Mouse (Mus musculus) adrenal gland, postnatal 36 days (tissue): ENCODE results near the gene Rnf39. TPM values are rescaled to one million over a fixed set of nuclear protein-coding genes. Genes with fewer than 3 reads are reported as not detected.
A peak's percentile ranks its signal among the peaks of the same experiment; 100 is the strongest.

Experiments
- DNase-seq, 2 experiments: peaks; one replicate each; pipeline ENCODE4 v3.0.0; 2021; ENCODE audit warnings: mixed read lengths in 1 of 2
- total RNA-seq, 2 experiments: library from RNA; stranded (reverse); gene quantifications; 2 replicates each; pipeline ENCODE4 v1.2.3; 2021

The Rnf39 gene
- total RNA-seq, 2 experiments from 2014 or later: 0.16 TPM; not detected in 1

GRCm38 (mm10) chr17:36942391-36942790, 327 bp upstream of the Rnf39 start:
- DNase-seq: peak; percentile 20 to 58

- no peak for DNase-seq
These were observed 973 bp downstream of the Rnf39 start for GRCm38 (mm10) chr17:36943691-36944090.

- no peak for DNase-seq
These were observed 1.5 kb downstream of the Rnf39 start for GRCm38 (mm10) chr17:36944121-36944775.

- peak; percentile 81 to 82 for DNase-seq
These were observed 4.5 kb downstream of the Rnf39 start for GRCm38 (mm10) chr17:36947051-36947819.

GRCm38 (mm10) chr17:36948286-36948685, 5.6 kb downstream of the Rnf39 start:
- DNase-seq: no peak

GRCm38 (mm10) chr17:36949265-36949664, 6.5 kb downstream of the Rnf39 start:
- DNase-seq: no peak

DNA sequence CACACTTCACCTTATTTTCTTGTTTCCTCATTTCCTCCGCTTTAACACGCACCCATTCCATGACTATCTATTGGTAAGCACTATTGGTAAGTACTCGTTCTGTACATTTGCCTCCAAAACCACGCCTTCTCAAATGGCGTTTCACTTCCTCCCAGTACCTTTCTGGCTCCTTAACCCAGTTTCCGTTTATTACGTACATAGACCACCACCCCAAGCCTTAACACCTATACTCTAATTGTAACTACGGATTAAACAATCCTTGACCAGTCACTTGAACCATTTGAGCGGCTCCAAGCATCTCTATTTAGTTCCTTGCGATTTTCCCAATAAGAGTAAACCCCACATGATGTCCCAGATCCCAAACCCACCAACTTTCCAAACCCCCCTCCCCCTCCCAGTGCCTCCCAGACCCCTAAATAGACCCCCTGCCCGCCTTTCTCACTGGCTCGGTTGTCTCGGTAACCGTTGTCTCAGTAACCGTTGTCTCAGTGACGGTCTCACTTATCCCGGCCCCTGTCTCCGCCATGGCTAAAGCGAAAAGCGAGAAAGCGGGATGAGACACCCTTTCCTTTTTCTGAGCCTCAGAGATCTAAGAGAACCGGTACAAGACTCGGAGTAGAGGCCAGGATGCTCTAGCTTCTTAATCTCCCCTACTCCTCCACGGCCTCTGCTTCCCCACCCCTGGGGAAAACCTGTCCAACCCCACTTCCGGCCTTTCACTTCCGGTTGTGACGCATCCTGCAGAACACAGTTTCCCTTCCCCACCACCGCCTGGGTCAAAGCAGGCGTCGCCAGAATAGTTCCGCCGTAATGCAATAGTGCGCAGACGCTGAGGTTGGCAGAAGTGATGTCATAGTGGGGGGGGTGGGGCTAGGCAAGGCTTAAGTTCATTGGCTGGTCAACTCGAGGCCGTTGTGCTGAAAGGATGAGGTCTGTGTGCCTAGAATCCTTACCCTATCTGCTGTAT, 8.5 kb downstream of the Rnf39 start, which contains the start of gene Ppp1r11:
TSS of gene Ppp1r11 (minus strand) at position 761 of the 967 bp plus-strand sequence.
- DNase-seq: peak; percentile 96 to 97

DNA sequence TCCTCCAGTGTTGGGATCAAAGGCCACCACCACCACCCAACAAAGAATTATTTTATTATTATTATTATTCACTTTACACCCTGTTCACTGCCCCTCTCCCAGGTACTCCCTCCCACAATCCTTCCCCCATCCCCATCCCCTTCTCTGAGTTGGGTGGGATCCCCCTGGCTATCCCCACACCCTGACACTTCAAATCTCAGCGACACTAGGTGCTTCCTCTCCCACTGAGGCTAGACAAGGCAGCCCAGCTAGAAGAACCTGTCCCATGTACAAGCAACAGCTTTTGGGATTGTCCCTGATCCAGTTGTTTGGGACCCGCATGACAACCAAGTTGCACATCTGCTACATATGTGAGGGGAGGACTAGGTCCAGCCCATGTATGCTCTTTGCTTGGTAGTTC, 9.9 kb downstream of the Rnf39 start:
- DNase-seq: no peak

DNA sequence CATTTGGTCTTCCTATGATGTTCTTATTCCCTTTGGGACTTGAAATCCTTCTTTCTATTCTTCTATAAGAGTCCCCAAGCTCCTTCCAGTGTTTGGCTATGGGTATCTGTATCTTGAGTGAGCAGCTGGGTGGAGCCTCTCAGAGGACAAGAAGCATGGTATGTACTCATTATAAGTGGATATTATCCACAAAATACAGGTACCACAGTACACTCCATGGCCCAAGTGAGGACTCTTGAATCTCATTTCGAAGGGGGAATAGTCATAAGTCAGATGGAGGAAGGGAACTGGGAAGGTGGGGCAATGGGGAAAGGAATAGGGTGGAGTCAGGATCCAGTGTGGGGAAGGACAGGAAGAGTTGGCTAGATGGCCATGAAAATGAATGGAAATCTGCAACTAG, 10.3 kb downstream of the Rnf39 start:
- DNase-seq: no peak

DNA sequence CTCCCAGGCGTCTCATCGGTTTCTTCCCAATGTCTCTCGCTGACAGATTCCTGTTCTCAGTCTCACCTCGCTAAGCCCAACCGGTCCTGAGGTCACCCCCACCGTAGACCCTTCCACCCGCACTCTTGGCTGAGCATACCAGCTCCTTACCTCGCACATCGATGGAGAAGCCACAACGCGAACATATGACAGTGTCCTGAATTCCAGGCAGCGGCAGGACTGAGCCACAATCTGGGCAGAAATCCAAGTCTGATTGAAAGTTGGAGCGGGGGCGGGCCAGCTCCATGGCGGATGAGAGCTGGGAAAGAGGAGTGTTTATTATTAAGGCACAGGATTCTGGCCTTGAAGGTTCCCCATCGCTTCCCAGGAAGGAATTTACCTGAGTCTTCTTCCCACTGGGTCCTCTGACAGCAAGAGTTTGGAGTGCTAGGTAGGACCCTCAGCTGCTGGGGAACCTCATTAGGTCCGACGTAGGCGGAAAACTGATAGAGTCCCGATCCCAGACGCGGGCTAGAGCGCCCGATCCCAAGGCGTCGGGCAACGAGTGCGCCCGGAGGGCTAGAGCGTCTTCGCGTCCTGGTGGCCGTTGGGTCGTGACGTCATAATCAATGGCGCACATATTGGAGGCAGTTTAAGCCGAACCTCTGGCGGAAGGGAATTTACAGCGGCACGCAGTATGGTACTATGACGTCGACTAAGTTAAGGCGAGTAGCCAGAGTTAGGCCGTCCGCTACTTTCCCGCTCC, 15.5 kb downstream of the Rnf39 start, which contains the start of the genes Znrd1 and Znrd1as:
TSS of gene Znrd1 (minus strand) at position 561 of the 745 bp plus-strand sequence.
TSS of gene Znrd1as (plus strand) at position 594 of the 745 bp plus-strand sequence.
- DNase-seq: peak; percentile 95 to 96

GRCm38 (mm10) chr17:36958884-36959283, 16.2 kb downstream of the Rnf39 start:
- peak in 1 of 2 experiments; percentile 19 for DNase-seq

DNA sequence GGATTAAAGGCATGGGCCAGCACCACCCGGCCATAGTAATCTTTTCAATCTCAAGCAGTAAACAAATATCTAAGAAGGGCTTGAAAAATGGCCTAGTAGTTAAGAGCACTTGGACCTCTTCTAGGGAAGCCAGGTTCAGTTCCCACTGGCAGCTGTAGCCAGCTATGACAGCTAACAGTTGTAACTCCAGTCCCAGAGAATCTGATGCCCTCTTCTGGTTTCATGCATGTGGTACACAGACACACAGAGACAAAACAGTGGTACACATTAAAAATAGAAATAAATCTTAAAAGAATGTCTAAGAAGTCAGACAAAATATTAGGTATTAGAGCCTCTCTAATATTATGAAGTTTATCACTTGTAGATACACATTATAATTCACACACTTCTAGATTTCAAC, 18.4 kb downstream of the Rnf39 start:
- no peak for DNase-seq

- DNase-seq: no peak
These were observed 24.2 kb downstream of the Rnf39 start for GRCm38 (mm10) chr17:36966875-36967274.

GRCm38 (mm10) chr17:36970316-36970890, 27.7 kb downstream of the Rnf39 start:
- no peak for DNase-seq

- DNase-seq: no peak
These were observed 28.6 kb downstream of the Rnf39 start for GRCm38 (mm10) chr17:36971172-36971850.

GRCm38 (mm10) chr17:36972791-36973190, 30.1 kb downstream of the Rnf39 start:
- no peak for DNase-seq

DNA sequence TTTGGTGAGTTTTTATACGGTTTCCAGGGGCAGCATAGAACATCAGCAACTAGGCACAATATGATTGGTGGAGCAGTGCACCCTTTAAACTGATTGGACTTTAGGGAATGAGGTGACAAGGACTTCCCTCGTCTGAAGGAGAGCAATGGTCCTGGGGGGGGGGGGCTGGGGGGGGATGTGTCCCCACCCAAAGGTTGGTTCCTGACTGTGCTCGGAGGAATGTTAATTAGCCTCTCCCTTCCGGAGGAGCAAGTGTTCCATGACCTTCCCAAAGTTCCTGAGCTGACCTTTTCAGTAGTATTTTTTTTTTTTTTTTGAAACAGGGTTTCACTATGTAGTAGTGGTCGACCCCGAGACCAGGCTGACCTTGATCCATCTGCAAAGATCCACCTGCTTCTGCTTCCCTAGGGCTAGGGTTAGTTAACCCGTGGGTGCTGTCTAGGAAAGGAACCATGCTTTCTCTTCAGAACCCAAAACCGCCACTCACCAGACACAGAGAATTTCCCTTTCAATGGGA, 30.6 kb downstream of the Rnf39 start:
- no peak for DNase-seq

GRCm38 (mm10) chr17:36981221-36981813, 38.6 kb downstream of the Rnf39 start, which contains the start of gene 2410137M14Rik:
Gene 2410137M14Rik (minus strand): TSS chr17:36981237.
- peak in 1 of 2 experiments; percentile 5 for DNase-seq

GRCm38 (mm10) chr17:36981845-36982244, 39.1 kb downstream of the Rnf39 start:
- DNase-seq: no peak
